Mouse (Mus musculus) hindbrain, embryonic 13.5 days (tissue): ENCODE data around the gene Snx25. TPM values are rescaled to one million over a fixed set of nuclear protein-coding genes. Genes with fewer than 3 reads are reported as not detected.

Experiments used
- ATAC-seq: fragments of 200-750 bp; cut with Nextera tagmentation; 2 replicates; pipeline ENCODE4 v1.8.0; 2017; ENCODE audit warnings: moderate TSS enrichment; ENCODE audit not compliant: low FRiP score
- H3K27ac ChIP-seq: fragments of 300-500 bp; sonication (generic); 2 replicates; pipeline ENCODE4 v1.5.1; 2015; ENCODE audit warnings: inconsistent platforms, mild to moderate bottlenecking, moderate library complexity
- H3K27me3 ChIP-seq: fragments of 300-500 bp; sonication (generic); 2 replicates; pipeline ENCODE4 v1.6.1; 2015; ENCODE audit warnings: mild to moderate bottlenecking, inconsistent platforms
- H3K36me3 ChIP-seq: fragments of 300-500 bp; sonication (generic); 2 replicates; pipeline ENCODE4 v1.6.1; 2015; ENCODE audit warnings: mild to moderate bottlenecking, inconsistent platforms
- H3K4me1 ChIP-seq: fragments of 300-500 bp; sonication (generic); replicated peaks from 2 replicates; pipeline ENCODE4 v1.6.1; 2015; ENCODE audit warnings: inconsistent platforms
- H3K4me2 ChIP-seq: fragments of 300-500 bp; sonication (generic); 2 replicates; pipeline ENCODE4 v1.6.1; 2015; ENCODE audit warnings: inconsistent platforms, mild to moderate bottlenecking, moderate library complexity
- H3K4me3 ChIP-seq: fragments of 300-500 bp; sonication (generic); 2 replicates; pipeline ENCODE4 v1.5.1; 2015; ENCODE audit warnings: mild to moderate bottlenecking, inconsistent platforms
- H3K9ac ChIP-seq: fragments of 300-500 bp; sonication (generic); 2 replicates; pipeline ENCODE4 v1.6.1; 2015; ENCODE audit warnings: mild to moderate bottlenecking, inconsistent platforms
- H3K9me3 ChIP-seq: fragments of 300-500 bp; sonication (generic); 2 replicates; pipeline ENCODE4 v1.6.1; 2016; ENCODE audit warnings: inconsistent platforms
- WGBS: fragments of 180-500 bp; shearing (Covaris S2); methylation state at CpG from one replicate; pipeline ENCODE4 v1.1.7; 2015; 5-methylcytosine and 5-hydroxymethylcytosine counted together
- polyA plus RNA-seq: library from polyadenylated mRNA; unstranded; fragments of >200 nt; fragmentation: Nextera tagmentation; extraction: Ambion mirVana; gene quantifications from 2 replicates; pipeline ENCODE4 v1.2.1, GENCODE M21; 2015

The Snx25 gene
- polyA plus RNA-seq, 1 experiment from 2014 or later, result 6.4 TPM

DNA sequence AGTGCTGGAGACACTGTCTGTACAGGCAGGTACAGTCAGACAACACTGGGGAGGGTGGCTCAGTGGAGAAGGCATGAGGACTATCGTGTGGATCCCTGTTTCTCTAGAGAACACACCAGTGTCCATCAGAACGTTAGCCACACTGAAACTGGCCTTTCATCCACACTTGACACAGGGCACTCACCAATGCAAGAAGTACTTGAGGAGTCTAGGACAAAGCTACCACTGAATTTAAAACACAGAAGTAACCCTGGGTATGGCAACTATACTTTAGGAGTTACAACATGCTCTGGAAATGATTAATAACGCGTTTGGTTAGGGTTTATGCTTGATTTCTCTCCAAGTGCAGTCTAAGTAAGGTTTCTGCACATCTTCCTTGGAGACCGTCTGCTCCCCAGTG is 79.2 kb downstream of the Snx25 start:
- WGBS, result 92% methylated on average over 5 of the region's 5 CpGs
- Histone ChIP-seq H3K27me3 (no peaks in the 10 kb centered on the region), H3K4me3 (no peak overlapping the region), H3K9ac (no peak overlapping the region), H3K27ac (no peak overlapping the region), H3K9me3 (no peaks in the 10 kb centered on the region), H3K36me3 (peaks cover 10% of the 10 kb centered on the region; the same call in 1 of the 2 replicates), H3K4me1 (no peaks in the 10 kb centered on the region), H3K4me2 (no peak overlapping the region)
- ATAC-seq, result no peak

DNA sequence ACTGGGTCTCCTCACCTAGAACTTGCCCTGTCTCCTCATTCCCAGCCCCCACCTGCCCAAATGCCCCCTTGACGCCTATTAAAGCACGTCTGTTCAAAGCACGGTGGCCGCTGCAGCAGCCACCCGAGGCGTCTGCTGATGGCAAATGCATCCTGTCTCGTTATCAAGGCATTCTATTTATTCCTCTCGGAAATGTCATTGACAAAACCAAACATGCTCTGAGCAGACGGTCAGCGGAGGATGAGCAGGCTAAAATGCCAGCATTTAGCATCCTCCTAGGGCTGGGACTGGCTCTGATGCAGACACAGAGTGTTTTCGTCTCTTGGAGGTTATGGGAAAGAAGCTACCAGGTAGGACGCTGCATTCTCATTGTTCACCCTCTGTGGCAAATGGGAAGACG is 111.7 kb downstream of the Snx25 start:
- WGBS, result 70% methylated on average over 13 of the region's 13 CpGs
- peaks cover 46% of the 10 kb centered on the region for H3K36me3 ChIP-seq
- H3K27ac ChIP-seq, result 0 out of 2 replicates have a peak overlapping the region, but pooled peaks have one; percentile 46
- no peak overlapping the region for H3K9ac ChIP-seq
- H3K4me3 ChIP-seq, result no peak overlapping the region
- ATAC-seq, result no peak
- no peaks in the 10 kb centered on the region for H3K9me3 ChIP-seq
- peaks cover 5% of the 10 kb centered on the region; the same call in 1 of the 2 replicates for H3K4me1 ChIP-seq
- no peak overlapping the region for H3K4me2 ChIP-seq
- H3K27me3 ChIP-seq, result no peaks in the 10 kb centered on the region

DNA sequence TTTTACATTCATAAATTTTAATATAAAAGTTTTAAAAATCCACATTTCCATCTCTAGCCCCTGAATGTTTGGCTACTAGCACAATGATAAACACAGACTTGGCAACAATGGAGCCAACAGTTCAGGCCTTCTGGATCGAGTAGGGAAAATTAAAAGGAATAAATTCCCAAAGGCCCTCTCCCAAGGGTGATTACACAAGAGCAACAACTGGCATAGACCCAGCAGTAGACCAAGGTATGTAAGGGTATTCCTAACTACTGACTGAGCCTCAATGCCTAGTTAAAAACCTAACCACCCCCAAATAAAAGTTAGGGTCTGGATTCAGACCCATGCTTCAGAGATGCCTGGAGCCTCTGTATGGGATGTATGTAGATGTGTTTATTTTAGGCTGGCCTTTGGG is 112.3 kb downstream of the Snx25 start:
- no peak overlapping the region for H3K4me2 ChIP-seq
- H3K4me1 ChIP-seq, result peaks cover 5% of the 10 kb centered on the region; the same call in 1 of the 2 replicates
- H3K9me3 ChIP-seq, result no peaks in the 10 kb centered on the region
- peaks cover 48% of the 10 kb centered on the region for H3K36me3 ChIP-seq
- H3K27me3 ChIP-seq, result no peaks in the 10 kb centered on the region
- no peak for ATAC-seq
- no peak overlapping the region for H3K9ac ChIP-seq
- no peak overlapping the region for H3K4me3 ChIP-seq
- no peak overlapping the region for H3K27ac ChIP-seq
- WGBS, result 76% methylated on average over 1 of the region's 1 CpGs

GRCm38 (mm10) chr8:46036217-46036616 is 115.7 kb downstream of the Snx25 start:
- 74% methylated on average over 11 of the region's 11 CpGs for WGBS
- Histone ChIP-seq H3K4me1 (peaks cover 5% of the 10 kb centered on the region; the same call in 1 of the 2 replicates), H3K9me3 (no peaks in the 10 kb centered on the region), H3K36me3 (peaks cover 49% of the 10 kb centered on the region), H3K9ac (no peak overlapping the region), H3K27me3 (no peaks in the 10 kb centered on the region), H3K4me2 (no peak overlapping the region), H3K27ac (no peak overlapping the region), H3K4me3 (no peak overlapping the region)
- no peak for ATAC-seq

- no peaks in the 10 kb centered on the region for H3K36me3 ChIP-seq
- H3K4me1 ChIP-seq, result no peaks in the 10 kb centered on the region
- no peak overlapping the region for H3K4me2 ChIP-seq
- no peaks in the 10 kb centered on the region for H3K9me3 ChIP-seq
- no peak for ATAC-seq
- H3K4me3 ChIP-seq, result no peak overlapping the region
- no peak overlapping the region for H3K27ac ChIP-seq
- WGBS, result 64% methylated on average over 4 of the region's 4 CpGs
- H3K27me3 ChIP-seq, result no peaks in the 10 kb centered on the region
- no peak overlapping the region for H3K9ac ChIP-seq
Observed at GRCm38 (mm10) chr8:46024392-46024791, 127.6 kb downstream of the Snx25 start.

- no peak for ATAC-seq
- Histone ChIP-seq H3K36me3 (no peaks in the 10 kb centered on the region), H3K9me3 (no peaks in the 10 kb centered on the region), H3K4me2 (no peak overlapping the region), H3K27me3 (no peaks in the 10 kb centered on the region), H3K4me3 (no peak overlapping the region), H3K4me1 (no peaks in the 10 kb centered on the region), H3K9ac (no peak overlapping the region), H3K27ac (no peak overlapping the region)
- WGBS, result 93% methylated on average over 9 of the region's 9 CpGs
Observed at GRCm38 (mm10) chr8:46022758-46023157, 129.2 kb downstream of the Snx25 start.

DNA sequence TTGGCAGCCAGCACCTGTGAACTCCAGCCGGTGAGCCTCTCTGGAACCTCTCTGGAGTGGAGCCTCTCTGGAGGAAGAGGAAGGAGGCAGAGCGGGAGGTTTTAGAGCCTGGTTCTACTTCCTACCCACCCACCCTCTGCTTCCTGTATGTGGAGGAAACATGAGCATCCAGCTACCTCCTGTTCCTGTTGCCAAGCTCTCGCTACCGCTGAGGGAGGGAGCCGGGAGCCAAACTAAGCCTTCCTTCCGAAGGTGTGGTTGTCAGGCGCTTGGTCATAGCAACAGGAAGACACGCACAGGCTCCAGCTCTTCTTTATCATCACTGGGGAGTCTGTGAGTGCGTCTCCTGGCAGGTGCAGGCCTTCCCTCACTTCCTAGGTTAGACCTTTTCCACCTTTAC is 129.8 kb downstream of the Snx25 start:
- 92% methylated on average over 9 of the region's 9 CpGs for WGBS
- H3K9me3 ChIP-seq, result no peaks in the 10 kb centered on the region
- no peaks in the 10 kb centered on the region for H3K4me1 ChIP-seq
- no peaks in the 10 kb centered on the region for H3K27me3 ChIP-seq
- no peaks in the 10 kb centered on the region for H3K36me3 ChIP-seq
- H3K4me2 ChIP-seq, result no peak overlapping the region
- no peak overlapping the region for H3K4me3 ChIP-seq
- H3K27ac ChIP-seq, result no peak overlapping the region
- ATAC-seq, result no peak
- H3K9ac ChIP-seq, result no peak overlapping the region

DNA sequence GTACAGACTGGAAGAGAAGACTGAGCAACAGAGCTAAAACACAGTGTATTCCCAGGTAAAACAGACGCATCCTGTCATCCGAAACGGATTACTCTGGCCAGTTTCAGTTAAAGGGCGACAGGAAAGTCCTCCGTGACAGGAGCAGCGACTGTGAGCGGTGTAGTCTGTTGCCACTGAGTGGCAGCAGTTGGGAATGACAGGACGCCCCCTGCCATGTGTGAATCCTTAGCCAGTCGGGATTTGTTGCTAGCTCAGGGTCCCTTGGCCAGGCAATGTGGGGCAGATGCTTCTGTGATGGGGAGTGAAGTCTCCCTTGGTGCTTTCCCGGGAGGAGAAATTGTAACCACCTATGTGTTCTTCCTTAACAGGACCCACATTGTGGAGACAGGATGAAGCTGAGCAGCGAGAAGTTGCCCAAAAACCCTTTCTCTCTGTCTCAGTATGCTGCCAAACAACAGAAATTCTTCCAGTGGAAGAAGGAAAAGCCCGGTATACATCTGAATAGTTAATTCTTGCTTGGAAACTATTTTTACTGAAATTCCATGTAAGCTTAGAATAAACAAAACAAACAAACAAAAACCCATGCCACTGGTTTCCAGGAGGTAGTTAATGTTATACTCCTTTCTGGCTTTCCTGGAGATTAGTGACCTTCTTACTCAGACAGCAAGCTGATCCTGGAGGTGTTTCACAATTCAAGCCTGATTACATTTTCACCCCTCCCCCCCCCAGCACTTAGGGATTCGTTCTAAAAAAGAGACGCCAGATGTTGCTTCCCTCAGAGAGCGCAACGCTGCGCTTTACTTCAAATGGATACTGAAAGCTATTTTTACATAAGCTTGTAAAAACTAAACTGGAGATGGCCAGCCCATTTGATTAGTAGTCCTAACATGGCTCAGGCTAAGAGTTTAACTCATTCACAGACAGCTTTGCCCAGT is 140.9 kb downstream of the Snx25 start:
- H3K4me3 ChIP-seq, result no peak overlapping the region
- 19% methylated on average over 17 of the region's 17 CpGs for WGBS
- H3K4me1 ChIP-seq, result peaks cover 11% of the 10 kb centered on the region

DNA sequence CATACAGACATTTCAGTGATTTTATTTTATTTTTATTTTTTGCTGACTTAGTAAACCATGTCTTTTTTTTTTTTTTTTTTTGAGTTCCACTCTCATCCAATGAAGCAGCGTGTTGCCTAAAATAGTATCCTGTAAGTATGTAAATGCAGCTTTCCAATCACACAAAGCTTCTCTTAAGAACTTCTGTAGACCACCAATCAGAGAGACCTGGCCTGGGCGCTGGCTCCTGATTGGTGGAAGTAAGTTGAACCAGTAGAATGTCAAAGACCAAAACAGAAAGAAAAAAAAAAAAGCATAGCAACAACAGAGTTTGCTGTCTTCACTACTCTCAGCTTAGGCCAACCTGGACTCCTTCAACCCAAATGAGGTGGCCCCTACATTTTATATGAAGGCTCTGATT is 141.7 kb downstream of the Snx25 start:
- Histone ChIP-seq H3K36me3 (no peaks in the 10 kb centered on the region), H3K27me3 (no peaks in the 10 kb centered on the region; the same call in 1 of the 2 replicates), H3K4me2 (peak overlapping the region; percentile 34), H3K4me3 (no peak overlapping the region), H3K9me3 (no peaks in the 10 kb centered on the region), H3K27ac (no peak overlapping the region), H3K9ac (no peak overlapping the region), H3K4me1 (peaks cover 11% of the 10 kb centered on the region)
- WGBS, result 51% methylated on average over 2 of the region's 2 CpGs
- ATAC-seq, result no peak

More for the DNA sequence above, 140.9 kb downstream of the Snx25 start:
- H3K9me3 ChIP-seq, result no peaks in the 10 kb centered on the region
- H3K27me3 ChIP-seq, result no peaks in the 10 kb centered on the region
- no peak for ATAC-seq
- H3K9ac ChIP-seq, result no peak overlapping the region
- H3K4me2 ChIP-seq, result peak overlapping the region; percentile 34
- no peak overlapping the region for H3K27ac ChIP-seq
- H3K36me3 ChIP-seq, result no peaks in the 10 kb centered on the region

- Histone ChIP-seq H3K4me1 (peaks cover 11% of the 10 kb centered on the region), H3K36me3 (no peaks in the 10 kb centered on the region), H3K4me2 (no peak overlapping the region), H3K4me3 (no peak overlapping the region), H3K27me3 (no peaks in the 10 kb centered on the region; the same call in 1 of the 2 replicates), H3K9ac (no peak overlapping the region), H3K27ac (no peak overlapping the region), H3K9me3 (no peaks in the 10 kb centered on the region)
- no peak for ATAC-seq
- 77% methylated on average over 3 of the region's 3 CpGs for WGBS
Observed at GRCm38 (mm10) chr8:46007050-46007672, 144.8 kb downstream of the Snx25 start.

DNA sequence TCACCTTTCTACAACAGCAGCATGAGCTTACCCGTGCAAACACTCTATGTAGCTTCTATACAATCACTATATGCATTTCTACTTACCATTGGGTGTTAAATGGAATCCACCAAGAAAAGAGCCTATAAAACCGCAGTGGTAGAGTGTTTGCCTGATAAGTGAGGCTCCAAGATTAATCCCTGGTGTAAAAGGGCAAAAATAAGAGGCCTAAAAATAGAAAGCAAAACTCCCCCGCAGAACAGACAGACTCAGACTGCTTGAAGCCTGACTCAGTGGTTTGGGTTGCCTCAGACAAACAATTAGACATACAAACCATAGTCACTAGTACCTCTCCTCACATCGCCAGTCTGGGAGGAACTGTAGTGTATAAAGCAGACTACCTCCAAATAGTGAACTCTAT is 146.4 kb downstream of the Snx25 start, which contains the start of gene Ankrd37:
Gene Ankrd37, minus strand, starts transcription at position 112 of the 400 bp plus-strand sequence.
- no peaks in the 10 kb centered on the region for H3K36me3 ChIP-seq
- 79% methylated on average over 4 of the region's 4 CpGs for WGBS
- no peak within 1 kb of the TSS for H3K9ac ChIP-seq
- no peak within 1 kb of the TSS for H3K27ac ChIP-seq
- no peaks in the 10 kb centered on the region for H3K9me3 ChIP-seq
- no peaks in the 10 kb centered on the region; the same call in 1 of the 2 replicates for H3K27me3 ChIP-seq
- H3K4me3 ChIP-seq, result no peak within 1 kb of the TSS
- H3K4me1 ChIP-seq, result peaks cover 2% of the 10 kb centered on the region; the same call in 1 of the 2 replicates
- no peak for ATAC-seq
- no peak within 1 kb of the TSS for H3K4me2 ChIP-seq
